Mouse (Mus musculus): Measurements from ENCODE around the gene Dimt1. TPM values are rescaled to one million over a fixed set of nuclear protein-coding genes. Genes with fewer than 3 reads are reported as not detected.

Dimt1 gene
- polyA plus RNA-seq, 1 experiment from 2014 or later: 42.3 TPM

DNA sequence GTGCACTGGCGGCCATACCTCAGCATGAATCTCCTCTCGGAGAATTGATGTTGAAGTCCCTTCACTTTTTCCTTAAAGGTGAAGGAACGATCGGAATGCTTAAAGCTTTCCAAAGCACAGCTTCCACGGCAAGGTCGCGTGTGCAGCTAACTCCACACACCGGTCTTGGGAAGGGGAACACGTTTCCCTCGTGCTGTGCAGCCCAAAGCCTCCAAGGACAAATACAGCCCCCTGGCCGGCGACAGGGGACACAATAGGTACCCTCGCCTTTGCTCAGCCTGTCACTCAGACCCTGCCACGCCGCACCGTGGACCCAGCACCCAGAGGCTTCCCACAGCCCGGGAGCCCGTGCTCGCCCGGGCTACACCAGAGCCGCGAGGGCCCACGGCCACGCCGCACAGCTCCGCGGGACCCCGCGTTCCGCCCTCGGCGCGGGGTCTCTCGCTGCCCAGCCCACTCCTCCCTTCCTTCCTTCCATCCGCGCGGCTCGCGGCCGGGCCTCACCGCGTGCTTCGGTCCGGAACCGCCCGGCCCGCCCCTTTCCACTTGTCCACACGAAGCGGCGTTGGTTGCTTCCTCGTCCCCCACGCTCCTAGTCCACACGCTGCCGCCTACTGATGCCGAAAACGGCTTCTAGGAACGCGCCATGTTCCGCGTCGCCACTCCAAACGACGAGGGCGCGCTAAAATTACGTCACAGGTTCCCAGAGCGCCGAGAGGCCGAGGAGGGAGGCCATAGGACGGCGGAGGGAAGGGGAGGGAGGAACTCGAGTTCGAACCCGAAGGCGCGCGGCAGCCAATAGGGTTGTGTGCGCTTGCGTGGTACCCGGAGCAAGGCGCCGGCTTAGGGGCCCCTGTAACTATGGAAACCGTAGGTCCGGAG lies 10.4 kb upstream of the Dimt1 start, which contains the start of gene Ipo11:
Gene Ipo11 (minus strand): TSS at position 703 of the 882 bp plus-strand sequence.
- H3K4me1 ChIP-seq: peaks cover 13% of the 10 kb centered on the region
- H3K4me2 ChIP-seq: peak within 1 kb of the TSS; percentile 61
- no peaks in the 10 kb centered on the region for H3K36me3 ChIP-seq
- no peaks in the 10 kb centered on the region for H3K9me3 ChIP-seq (replicated peaks)
- ATAC-seq (replicated peaks; ENCODE audit: low FRiP score): peak; percentile 98
- H3K9ac ChIP-seq: peak within 1 kb of the TSS; percentile 94
- under 1% methylated on average over 77 of the region's 84 CpGs for WGBS
- H3K27me3 ChIP-seq: no peaks in the 10 kb centered on the region
- H3K27ac ChIP-seq: peak within 1 kb of the TSS; percentile 88
- H3K4me3 ChIP-seq (replicated peaks): peak within 1 kb of the TSS; percentile 99

DNA sequence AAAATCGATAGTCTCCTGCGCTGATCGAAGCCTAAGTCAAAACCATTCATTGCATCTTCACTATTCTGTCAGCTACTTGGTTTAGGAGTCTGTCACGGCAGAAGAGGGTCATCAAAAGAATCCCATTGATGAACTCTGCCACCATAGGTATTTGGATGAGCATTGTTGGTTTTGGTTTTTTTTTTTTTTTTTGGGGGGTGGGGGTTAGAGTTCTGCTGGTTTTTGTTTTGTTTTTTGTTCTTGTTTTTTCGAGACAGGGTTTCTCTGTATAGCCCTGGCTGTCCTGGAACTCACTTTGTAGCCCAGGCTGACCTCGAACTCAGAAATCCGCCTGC lies 9.8 kb upstream of the Dimt1 start:
- peaks cover 13% of the 10 kb centered on the region for H3K4me1 ChIP-seq
- H3K4me3 ChIP-seq (replicated peaks): peak overlapping the region; percentile 99
- no peaks in the 10 kb centered on the region for H3K36me3 ChIP-seq
- H3K27ac ChIP-seq: 0 out of 2 replicates have a peak overlapping the region, but pooled peaks have one; percentile 88
- peak overlapping the region; percentile 94; the same call in 1 of the 2 replicates for H3K9ac ChIP-seq
- 26% methylated on average over 7 of the region's 7 CpGs for WGBS
- no peaks in the 10 kb centered on the region for H3K9me3 ChIP-seq (replicated peaks)
- H3K27me3 ChIP-seq: no peaks in the 10 kb centered on the region
- peak overlapping the region; percentile 61 for H3K4me2 ChIP-seq
- ATAC-seq (replicated peaks; ENCODE audit: low FRiP score): no peak; the same call in 1 of the 2 replicates

DNA sequence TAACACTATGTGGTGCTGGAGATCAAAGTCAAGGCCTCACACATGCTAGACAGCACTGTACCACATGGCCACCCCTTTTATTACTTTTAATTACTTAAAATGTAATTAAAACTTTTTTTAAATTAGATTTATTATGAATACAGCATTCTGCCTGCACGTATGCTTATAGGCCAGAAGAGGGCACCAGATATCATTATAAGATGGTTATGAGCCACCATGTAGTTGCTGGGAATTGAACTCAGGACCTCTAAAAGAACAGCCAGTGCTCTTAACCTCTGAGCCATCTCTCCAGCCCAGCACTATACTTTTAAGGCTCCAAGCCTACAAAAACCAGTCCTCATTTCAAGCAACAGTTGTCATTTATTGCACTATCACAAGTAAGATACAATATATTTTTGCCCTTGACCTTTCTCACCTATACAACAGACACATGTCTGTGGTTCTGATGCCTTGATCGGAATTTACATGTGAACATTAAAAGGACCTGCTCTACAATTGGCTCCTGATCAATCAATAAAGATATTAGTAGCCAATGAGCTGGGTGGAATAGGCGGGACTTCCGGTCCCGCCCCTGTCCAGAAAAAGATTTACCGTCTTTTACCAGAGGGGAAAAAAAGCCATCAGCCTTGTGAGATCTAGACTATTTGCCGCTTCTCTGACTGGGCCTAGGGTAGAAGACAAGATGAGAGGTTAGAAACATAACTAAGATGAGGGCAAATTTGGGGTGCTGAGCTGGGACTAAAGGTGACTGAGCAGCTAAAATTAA lies 5.5 kb upstream of the Dimt1 start:
- no peaks in the 10 kb centered on the region for H3K9me3 ChIP-seq (replicated peaks)
- H3K4me3 ChIP-seq (replicated peaks): no peak overlapping the region
- H3K36me3 ChIP-seq: no peaks in the 10 kb centered on the region
- ATAC-seq (replicated peaks; ENCODE audit: low FRiP score): no peak
- 31% methylated on average over 7 of the region's 7 CpGs for WGBS
- no peak overlapping the region for H3K9ac ChIP-seq
- H3K4me1 ChIP-seq: peaks cover 4% of the 10 kb centered on the region
- H3K4me2 ChIP-seq: no peak overlapping the region
- no peak overlapping the region for H3K27ac ChIP-seq
- no peaks in the 10 kb centered on the region for H3K27me3 ChIP-seq

DNA sequence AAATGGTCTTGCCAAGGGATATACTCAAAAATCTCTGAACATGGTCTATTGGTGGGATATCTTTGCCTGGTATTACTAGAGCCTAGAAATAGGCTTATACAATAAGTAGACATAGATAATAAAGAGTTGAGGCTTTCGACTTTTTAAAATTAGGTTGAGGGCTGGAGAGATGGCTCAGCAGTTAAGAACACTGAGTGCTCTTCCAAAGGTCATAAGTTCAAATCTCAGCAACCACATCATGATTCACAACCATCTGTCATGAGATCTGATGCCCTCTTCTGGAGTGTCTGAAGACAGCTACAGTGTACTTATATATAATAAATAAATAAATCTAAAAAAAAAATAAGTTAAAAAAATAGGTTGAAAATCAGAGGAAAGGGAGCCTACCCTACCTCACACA lies 4.2 kb upstream of the Dimt1 start:
- H3K9me3 ChIP-seq (replicated peaks): no peaks in the 10 kb centered on the region

DNA sequence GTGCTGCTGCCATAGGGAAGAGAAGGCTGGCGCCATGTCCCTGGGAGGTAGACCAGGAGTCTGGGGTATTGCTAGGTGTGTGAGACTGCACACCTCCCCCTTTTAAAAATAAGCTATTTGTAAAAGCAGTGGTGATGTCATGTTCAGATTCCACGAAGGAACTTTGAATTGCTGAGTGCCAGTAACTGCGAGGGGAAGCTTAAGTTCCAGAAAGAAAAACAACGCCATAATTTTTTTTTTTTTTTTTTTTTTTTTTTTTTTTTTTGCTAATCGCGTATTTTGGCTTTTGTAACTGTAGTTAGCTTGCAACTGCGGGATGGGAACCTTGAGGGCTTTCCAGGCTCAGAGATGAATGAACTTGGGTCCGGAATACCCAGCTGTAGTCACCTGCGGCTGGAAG lies 1.4 kb upstream of the Dimt1 start:
- 80% methylated on average over 9 of the region's 9 CpGs for WGBS
- H3K4me1 ChIP-seq: peaks cover 15% of the 10 kb centered on the region
- no peak for ATAC-seq (replicated peaks; ENCODE audit: low FRiP score)

More for the DNA sequence above, 4.2 kb upstream of the Dimt1 start:
- 91% methylated on average over 1 of the region's 1 CpGs for WGBS
- Histone ChIP-seq H3K4me3 (replicated peaks) (no peak overlapping the region), H3K27me3 (no peaks in the 10 kb centered on the region), H3K4me2 (no peak overlapping the region), H3K4me1 (peaks cover 2% of the 10 kb centered on the region), H3K9ac (no peak overlapping the region), H3K36me3 (no peaks in the 10 kb centered on the region), H3K27ac (no peak overlapping the region)
- ATAC-seq (replicated peaks; ENCODE audit: low FRiP score): no peak

DNA sequence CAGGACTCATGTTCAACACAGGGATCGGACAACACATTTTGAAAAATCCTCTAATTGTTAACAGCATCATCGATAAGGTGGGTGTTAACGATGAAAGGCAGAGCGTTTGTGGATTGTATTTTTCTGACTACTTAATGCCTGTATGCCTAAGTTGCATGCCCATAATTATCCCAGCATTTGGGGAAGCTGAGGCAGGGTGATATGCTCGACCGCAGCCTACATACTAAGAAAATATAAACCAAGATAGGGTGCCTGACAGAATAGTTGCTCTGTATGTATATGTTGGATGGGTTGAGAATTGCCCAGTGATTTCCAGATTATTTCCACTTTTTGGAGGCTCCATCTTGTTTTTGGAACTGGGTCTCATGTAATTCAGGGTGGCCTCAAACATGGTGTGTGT lies 656 bp downstream of the Dimt1 start:
- H3K36me3 ChIP-seq: peaks cover 33% of the 10 kb centered on the region
- no peaks in the 10 kb centered on the region for H3K9me3 ChIP-seq (replicated peaks)
- peak overlapping the region; percentile 90 for H3K9ac ChIP-seq
- ATAC-seq (replicated peaks; ENCODE audit: low FRiP score): no peak
- H3K27me3 ChIP-seq: no peaks in the 10 kb centered on the region
- WGBS: 5% methylated on average over 6 of the region's 6 CpGs
- peak overlapping the region; percentile 62 for H3K4me2 ChIP-seq
- H3K27ac ChIP-seq: peak overlapping the region; percentile 95
- peaks cover 15% of the 10 kb centered on the region for H3K4me1 ChIP-seq
- peak overlapping the region; percentile 98 for H3K4me3 ChIP-seq (replicated peaks)

More for the DNA sequence above, 1.4 kb upstream of the Dimt1 start:
- Histone ChIP-seq H3K27ac (no peak overlapping the region), H3K4me2 (no peak overlapping the region), H3K9ac (no peak overlapping the region), H3K4me3 (replicated peaks) (no peak overlapping the region), H3K36me3 (peaks cover 14% of the 10 kb centered on the region), H3K9me3 (replicated peaks) (no peaks in the 10 kb centered on the region), H3K27me3 (no peaks in the 10 kb centered on the region)

DNA sequence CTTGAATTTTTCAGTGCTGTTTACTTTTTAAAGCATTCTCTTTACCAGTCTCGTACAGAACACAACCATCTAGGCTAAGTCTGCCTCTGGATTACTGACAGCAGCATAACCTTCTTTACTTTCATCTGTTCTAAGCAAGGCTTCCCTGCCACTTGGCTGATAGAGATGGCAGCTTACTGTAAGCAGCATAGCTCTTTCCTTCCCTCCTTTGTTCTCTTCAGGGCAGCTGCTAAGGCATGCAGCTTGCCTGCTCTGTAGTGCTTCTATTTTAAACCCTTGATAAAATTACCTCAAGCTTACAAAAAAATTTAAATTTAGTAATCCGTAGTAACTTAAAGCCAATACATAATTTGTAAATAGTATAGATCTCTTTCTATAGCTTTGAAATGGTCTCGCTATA lies 8.0 kb downstream of the Dimt1 start:
- H3K27me3 ChIP-seq: no peaks in the 10 kb centered on the region
- no peak overlapping the region for H3K9ac ChIP-seq
- no peaks in the 10 kb centered on the region for H3K9me3 ChIP-seq (replicated peaks)
- H3K4me2 ChIP-seq: no peak overlapping the region
- no peak overlapping the region for H3K4me3 ChIP-seq (replicated peaks)
- H3K4me1 ChIP-seq: no peaks in the 10 kb centered on the region
- no peak overlapping the region for H3K27ac ChIP-seq
- H3K36me3 ChIP-seq: peaks cover 81% of the 10 kb centered on the region
- 90% methylated on average over 3 of the region's 3 CpGs for WGBS
- ATAC-seq (replicated peaks; ENCODE audit: low FRiP score): no peak

DNA sequence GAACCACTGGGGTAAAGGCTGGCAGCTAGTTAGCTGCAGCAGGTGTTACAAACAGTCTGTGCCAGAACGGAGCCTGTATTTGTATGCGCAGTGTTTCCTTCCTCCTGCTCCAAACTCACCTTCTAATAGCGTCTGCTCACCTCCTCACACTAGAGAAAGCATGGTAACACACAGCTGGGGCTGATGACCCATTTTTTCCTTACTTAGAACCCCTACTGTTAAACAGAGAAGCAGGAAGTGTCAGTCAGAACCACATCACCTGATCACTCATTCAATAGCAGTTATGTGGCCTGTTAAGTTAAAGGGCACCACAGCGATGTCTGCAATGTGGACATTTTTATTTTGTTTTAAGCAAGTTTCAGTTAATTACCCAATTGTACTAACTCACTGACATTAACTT lies 10.6 kb downstream of the Dimt1 start:
- Histone ChIP-seq H3K4me3 (replicated peaks) (no peak overlapping the region), H3K27ac (no peak overlapping the region), H3K27me3 (no peaks in the 10 kb centered on the region), H3K36me3 (peaks cover 74% of the 10 kb centered on the region), H3K9ac (no peak overlapping the region), H3K4me1 (no peaks in the 10 kb centered on the region), H3K9me3 (replicated peaks) (no peaks in the 10 kb centered on the region), H3K4me2 (no peak overlapping the region)
- 88% methylated on average over 4 of the region's 4 CpGs for WGBS
- ATAC-seq (replicated peaks; ENCODE audit: low FRiP score): no peak

DNA sequence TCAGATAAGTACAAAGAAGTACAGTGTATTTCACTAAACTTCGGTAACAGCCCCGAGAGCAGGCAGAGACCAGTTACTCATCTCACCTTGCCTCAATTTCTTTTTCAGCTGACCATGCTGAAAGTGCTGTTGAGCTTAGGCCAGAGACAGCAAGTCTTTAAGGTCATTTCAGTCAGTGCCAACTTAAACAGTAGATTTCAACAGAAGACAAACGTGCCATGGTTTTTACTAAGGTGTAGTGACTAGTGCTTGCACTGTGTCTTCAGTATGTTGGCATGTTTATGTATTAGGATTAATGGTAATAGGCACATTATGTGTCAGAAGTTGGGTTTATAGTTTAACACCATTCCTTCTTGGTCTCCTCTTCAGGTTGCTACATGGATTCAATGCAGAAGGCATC lies 11.4 kb downstream of the Dimt1 start:
- H3K4me3 ChIP-seq (replicated peaks): no peak overlapping the region
- H3K9me3 ChIP-seq (replicated peaks): no peaks in the 10 kb centered on the region
- no peak overlapping the region for H3K4me2 ChIP-seq
- peaks cover 74% of the 10 kb centered on the region for H3K36me3 ChIP-seq
- H3K4me1 ChIP-seq: no peaks in the 10 kb centered on the region
- H3K9ac ChIP-seq: no peak overlapping the region
- no peaks in the 10 kb centered on the region for H3K27me3 ChIP-seq
- ATAC-seq (replicated peaks; ENCODE audit: low FRiP score): no peak
- no peak overlapping the region for H3K27ac ChIP-seq
- 83% methylated on average over 3 of the region's 3 CpGs for WGBS

DNA sequence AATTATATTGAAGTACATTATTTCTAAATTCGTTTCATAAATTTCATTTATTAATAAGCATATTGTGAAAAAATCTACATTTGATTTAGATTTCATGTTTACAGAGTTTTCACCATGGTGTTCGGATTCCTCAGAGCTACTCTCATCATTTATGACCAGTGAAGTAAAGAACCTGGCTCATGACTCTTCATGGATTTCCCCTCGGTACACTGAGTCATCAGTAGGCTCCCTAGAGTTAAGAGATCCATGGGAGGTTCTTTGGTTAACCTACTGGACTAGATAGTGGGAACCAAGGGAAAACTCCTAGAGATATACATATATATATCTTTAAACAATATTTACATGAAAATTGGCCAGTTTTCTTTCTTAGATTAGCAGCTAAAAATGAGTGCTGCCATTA lies 13.6 kb downstream of the Dimt1 start:
- Histone ChIP-seq H3K4me3 (replicated peaks) (no peak overlapping the region), H3K4me2 (no peak overlapping the region), H3K9me3 (replicated peaks) (no peaks in the 10 kb centered on the region), H3K9ac (no peak overlapping the region), H3K27ac (no peak overlapping the region), H3K27me3 (no peaks in the 10 kb centered on the region), H3K36me3 (peaks cover 65% of the 10 kb centered on the region), H3K4me1 (no peaks in the 10 kb centered on the region)
- ATAC-seq (replicated peaks; ENCODE audit: low FRiP score): no peak
- 94% methylated on average over 3 of the region's 3 CpGs for WGBS

DNA sequence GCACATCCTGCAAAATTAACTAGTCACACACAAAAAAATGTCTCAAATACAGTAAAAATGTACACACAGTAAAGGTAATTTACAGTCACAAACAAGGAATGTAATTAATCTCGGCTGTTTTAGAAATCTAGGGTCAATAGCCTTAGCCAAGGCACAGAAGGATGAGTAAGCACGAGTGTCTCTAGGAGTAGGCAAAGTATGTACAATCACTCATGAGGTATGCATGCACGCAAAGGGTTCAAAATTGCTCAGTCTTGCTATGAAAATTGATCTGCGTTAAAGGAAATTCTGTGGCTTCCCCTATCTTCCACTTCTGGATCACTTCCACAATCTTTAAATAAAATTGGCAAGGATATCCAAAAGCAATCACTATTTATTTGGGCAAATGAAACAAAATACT lies 14.6 kb downstream of the Dimt1 start:
- Histone ChIP-seq H3K9me3 (replicated peaks) (no peaks in the 10 kb centered on the region), H3K4me1 (no peaks in the 10 kb centered on the region), H3K27ac (no peak overlapping the region), H3K4me3 (replicated peaks) (no peak overlapping the region), H3K27me3 (no peaks in the 10 kb centered on the region), H3K9ac (no peak overlapping the region), H3K4me2 (no peak overlapping the region), H3K36me3 (peaks cover 56% of the 10 kb centered on the region)
- WGBS: 89% methylated on average over 4 of the region's 4 CpGs
- no peak for ATAC-seq (replicated peaks; ENCODE audit: low FRiP score)

DNA sequence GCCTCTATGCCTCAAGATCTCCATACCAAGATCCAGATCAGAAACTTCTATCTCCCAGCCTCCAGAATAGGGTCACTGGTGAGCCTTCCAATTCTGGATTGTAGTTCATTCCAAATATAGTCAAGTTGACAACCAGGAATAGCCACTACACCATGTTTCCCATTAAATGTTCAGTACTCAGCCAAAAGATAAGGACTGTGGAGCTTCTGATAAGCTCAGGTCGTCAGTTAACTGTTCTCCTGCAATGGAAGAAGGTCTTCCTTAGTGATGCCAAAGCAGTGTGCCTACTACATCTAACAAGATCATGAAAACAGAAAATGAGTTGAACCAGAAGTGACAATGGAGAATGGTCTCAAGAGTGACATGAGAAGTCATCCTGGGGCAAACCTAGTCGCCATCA lies 50.0 kb downstream of the Dimt1 start:
- H3K27ac ChIP-seq: no peak overlapping the region
- WGBS: 81% methylated on average over 2 of the region's 2 CpGs
- no peak for ATAC-seq (replicated peaks; ENCODE audit: low FRiP score)
- peaks cover 15% of the 10 kb centered on the region for H3K36me3 ChIP-seq
- H3K4me3 ChIP-seq (replicated peaks): no peak overlapping the region
- no peak overlapping the region for H3K4me2 ChIP-seq
- no peaks in the 10 kb centered on the region for H3K9me3 ChIP-seq (replicated peaks)
- H3K9ac ChIP-seq: no peak overlapping the region
- no peaks in the 10 kb centered on the region for H3K27me3 ChIP-seq
- H3K4me1 ChIP-seq: no peaks in the 10 kb centered on the region
